Mouse (Mus musculus) sigmoid colon, adult 10 weeks (tissue): ENCODE data around the gene Cnot4. TPM values are rescaled to one million over a fixed set of nuclear protein-coding genes. Genes with fewer than 3 reads are reported as not detected.

Experiments used
- polyA plus RNA-seq: library from polyadenylated mRNA; stranded (reverse); fragments of 350-450 nt; fragmentation: Illumina TruSeq; extraction: RNeasy Lipid Tissue Mini Kit (QIAGEN cat#74804); gene quantifications from one replicate; pipeline ENCODE4 v1.2.3, GENCODE M21; 2014; ENCODE audit warnings: low read depth, low replicate concordance

Cnot4 gene
- polyA plus RNA-seq, result 37.6 TPM

GRCm38 (mm10) chr6:35133579-35134488 is at the start of gene Cnot4:
Cnot4 (minus strand) TSS chr6:35133724.

GRCm38 (mm10) chr6:35176979-35177649 is 43.6 kb upstream of the Cnot4 start, which contains the start of gene Nup205:
Nup205 (plus strand) TSS chr6:35177421.

DNA sequence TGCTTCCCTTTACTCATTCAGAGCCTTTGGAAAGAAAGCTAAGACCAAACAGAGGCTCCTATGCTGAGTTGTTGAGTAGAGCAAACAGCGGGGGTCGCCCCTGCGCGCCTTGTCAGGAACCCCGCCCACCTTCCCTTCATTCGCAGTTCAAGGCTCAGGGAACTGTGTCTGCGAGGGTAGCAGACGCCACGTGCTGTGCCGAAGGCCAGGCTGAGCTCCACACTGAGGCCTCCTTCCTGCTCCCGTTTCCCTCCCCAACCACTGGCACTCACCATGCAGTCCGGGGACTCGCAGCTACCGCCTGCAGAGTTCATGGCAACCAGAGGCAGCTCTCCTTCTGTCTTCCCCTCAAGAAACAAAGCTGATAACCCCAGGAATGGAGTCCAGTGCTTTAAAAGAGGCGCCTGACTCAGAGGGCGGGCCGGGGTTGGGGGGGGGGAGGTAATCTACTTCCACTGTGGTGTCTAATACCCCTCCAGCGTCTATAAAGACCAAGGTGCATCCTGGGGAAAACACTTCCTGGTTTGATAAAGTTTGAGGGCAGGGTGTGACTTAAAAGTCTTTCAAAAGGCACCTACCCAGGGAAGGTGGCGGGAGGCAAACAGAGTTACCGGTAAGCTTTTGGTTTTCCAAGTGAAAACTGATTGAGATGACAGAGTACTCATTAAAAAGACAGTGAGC is 145.3 kb downstream of the Cnot4 start, which contains the start of gene Slc23a4:
TSS of gene Slc23a4 (minus strand) at position 324 of the 681 bp plus-strand sequence.

Other genes with a start within 250 kb of the Cnot4 start
- gene Wdr91, start 222.8 kb downstream of the Cnot4 start, polyA plus RNA-seq, result 1.8 TPM
- gene Stra8, start 213.6 kb downstream of the Cnot4 start, polyA plus RNA-seq, result not detected
- 1.2 TPM for gene Slc23a4, start 145.3 kb downstream of the Cnot4 start, polyA plus RNA-seq
- gene Nup205, start 43.7 kb upstream of the Cnot4 start, polyA plus RNA-seq, result 17.0 TPM
- gene Slc13a4, start 174.4 kb upstream of the Cnot4 start, polyA plus RNA-seq, result not detected
- 3.2 TPM for gene Fam180a, start 192.4 kb upstream of the Cnot4 start, polyA plus RNA-seq